Mouse (Mus musculus) forebrain, embryonic 13.5 days (tissue): ENCODE measurements around the gene Rsph3b. TPM values are rescaled to one million over a fixed set of nuclear protein-coding genes. Genes with fewer than 3 reads are reported as not detected.
"Not testable (repeated sequence)": the region's sequence is repeated elsewhere in the genome, so short reads cannot be mapped to it uniquely, and the experiment has no call there.

ENCODE experiments used
- ATAC-seq: fragments of 200-750 bp; cut with Nextera tagmentation; 2 replicates; pipeline ENCODE4 v1.8.0; 2017
- H3K27ac ChIP-seq: fragments of 300-500 bp; sonication (generic); 2 replicates; pipeline ENCODE4 v1.5.1; 2015; ENCODE audit warnings: inconsistent platforms, mild to moderate bottlenecking, moderate library complexity
- H3K27me3 ChIP-seq: fragments of 300-500 bp; sonication (generic); 2 replicates; pipeline ENCODE4 v1.6.1; 2015; ENCODE audit warnings: mild to moderate bottlenecking, inconsistent platforms
- H3K36me3 ChIP-seq: fragments of 300-500 bp; sonication (generic); 2 replicates; pipeline ENCODE4 v1.6.1; 2015; ENCODE audit warnings: mild to moderate bottlenecking, inconsistent platforms; ENCODE audit not compliant: poor library complexity, severe bottlenecking
- H3K4me1 ChIP-seq: fragments of 300-500 bp; sonication (generic); 2 replicates; pipeline ENCODE4 v1.6.1; 2015; ENCODE audit warnings: inconsistent platforms
- H3K4me2 ChIP-seq: fragments of 300-500 bp; sonication (generic); 2 replicates; pipeline ENCODE4 v1.6.1; 2015; ENCODE audit warnings: inconsistent platforms, mild to moderate bottlenecking, moderate library complexity
- H3K4me3 ChIP-seq: fragments of 300-500 bp; sonication (generic); 2 replicates; pipeline ENCODE4 v1.5.1; 2015; ENCODE audit warnings: mild to moderate bottlenecking, inconsistent platforms
- H3K9ac ChIP-seq: fragments of 300-500 bp; sonication (generic); 2 replicates; pipeline ENCODE4 v1.6.1; 2015; ENCODE audit warnings: mild to moderate bottlenecking, inconsistent platforms
- H3K9me3 ChIP-seq: fragments of 300-500 bp; sonication (generic); replicated peaks from 2 replicates; pipeline ENCODE4 v1.6.1; 2016; ENCODE audit warnings: inconsistent platforms
- WGBS: fragments of 180-500 bp; shearing (Covaris S2); methylation state at CpG from one replicate; pipeline ENCODE4 v1.1.7; 2015; 5-methylcytosine and 5-hydroxymethylcytosine counted together
- polyA plus RNA-seq: library from polyadenylated mRNA; unstranded; fragments of >200 nt; fragmentation: Nextera tagmentation; extraction: Ambion mirVana; gene quantifications from 2 replicates; pipeline ENCODE4 v1.2.1, GENCODE M21; 2015

Rsph3b gene
- polyA plus RNA-seq, 1 experiment from 2014 or later, result 48.7 TPM

DNA sequence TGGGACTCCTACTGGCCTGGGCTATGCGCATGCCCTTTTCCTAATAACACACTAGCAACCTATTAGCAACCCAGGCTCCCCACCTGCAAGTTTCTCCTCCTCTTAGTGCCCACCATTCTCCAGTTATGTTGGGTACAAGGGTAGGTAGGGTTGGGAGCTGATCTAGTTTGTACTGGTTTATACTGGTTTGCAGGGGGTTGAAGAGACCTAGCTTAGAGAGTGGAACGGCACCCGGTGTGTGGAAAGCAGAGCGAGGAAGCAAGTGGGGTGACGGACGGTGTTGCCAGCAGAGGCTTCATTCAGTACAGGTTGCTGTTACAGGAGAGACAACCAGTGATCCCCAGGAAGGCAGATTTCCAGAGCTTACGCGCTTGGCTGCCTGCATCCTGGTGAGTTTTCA, 21.9 kb upstream of the Rsph3b start, which contains the start of gene Rnaset2b:
Gene Rnaset2b, plus strand, starts transcription at position 301 of the 400 bp plus-strand sequence.
- H3K9me3 ChIP-seq, H3K27ac ChIP-seq, H3K4me3 ChIP-seq, H3K9ac ChIP-seq, H3K4me2 ChIP-seq, ATAC-seq, H3K4me1 ChIP-seq, H3K36me3 ChIP-seq, H3K27me3 ChIP-seq: not testable (repeated sequence)
- 100% methylated on average over 1 of the region's 8 CpGs for WGBS

- not testable (repeated sequence) for H3K27me3 ChIP-seq, H3K27ac ChIP-seq, H3K4me1 ChIP-seq, ATAC-seq, H3K9ac ChIP-seq, H3K36me3 ChIP-seq, H3K9me3 ChIP-seq, H3K4me2 ChIP-seq, H3K4me3 ChIP-seq
- 33% methylated on average over 1 of the region's 1 CpGs for WGBS
Observed at GRCm38 (mm10) chr17:6967673-6968072, 19.2 kb upstream of the Rsph3b start.

DNA sequence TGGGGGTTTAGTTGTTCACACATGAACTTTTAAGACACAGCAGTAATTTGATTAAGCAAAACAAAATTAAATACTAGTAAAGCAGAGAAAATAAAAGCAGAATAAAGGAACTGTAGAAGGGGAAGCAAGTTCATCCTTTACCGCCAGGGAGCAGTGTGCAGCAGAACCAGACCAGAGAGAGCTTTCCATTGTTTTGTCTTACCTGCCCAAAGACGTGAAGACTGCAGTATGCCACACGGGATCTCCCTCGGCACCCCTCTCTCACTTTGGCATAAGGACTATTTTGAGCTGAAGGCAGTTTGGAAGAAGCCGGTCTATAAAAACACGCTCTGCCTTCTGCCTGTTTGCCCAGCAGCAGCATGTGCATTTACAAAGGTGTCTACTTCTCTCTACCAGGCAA, 16.9 kb upstream of the Rsph3b start:
- 13% methylated on average over 6 of the region's 6 CpGs for WGBS

GRCm38 (mm10) chr17:6962936-6963335, 14.5 kb upstream of the Rsph3b start:
- H3K9me3 ChIP-seq, H3K27me3 ChIP-seq, H3K4me1 ChIP-seq, H3K4me3 ChIP-seq, H3K4me2 ChIP-seq, H3K36me3 ChIP-seq, ATAC-seq, H3K9ac ChIP-seq, H3K27ac ChIP-seq: not testable (repeated sequence)
- WGBS, result 76% methylated on average over 4 of the region's 4 CpGs

More for the DNA sequence above, 16.9 kb upstream of the Rsph3b start:
- H3K9ac ChIP-seq, H3K9me3 ChIP-seq, H3K4me3 ChIP-seq, H3K27ac ChIP-seq, H3K36me3 ChIP-seq, H3K4me1 ChIP-seq, H3K4me2 ChIP-seq, H3K27me3 ChIP-seq, ATAC-seq: not testable (repeated sequence)

GRCm38 (mm10) chr17:6962339-6962738, 13.9 kb upstream of the Rsph3b start:
- H3K4me1 ChIP-seq, H3K9me3 ChIP-seq, H3K27ac ChIP-seq, H3K27me3 ChIP-seq, H3K36me3 ChIP-seq, H3K9ac ChIP-seq, H3K4me3 ChIP-seq, H3K4me2 ChIP-seq, ATAC-seq: not testable (repeated sequence)
- WGBS, result 77% methylated on average over 4 of the region's 6 CpGs

GRCm38 (mm10) chr17:6961181-6962000, 12.9 kb upstream of the Rsph3b start:
- H3K9me3 ChIP-seq, H3K36me3 ChIP-seq, H3K4me1 ChIP-seq, H3K27ac ChIP-seq, H3K27me3 ChIP-seq, H3K9ac ChIP-seq: not testable (repeated sequence)
- peak overlapping the region; percentile 49 for H3K4me2 ChIP-seq
- WGBS, result 0% methylated on average over 17 of the region's 48 CpGs
- ATAC-seq, result peak; percentile 97
- peak overlapping the region; percentile 29 for H3K4me3 ChIP-seq

DNA sequence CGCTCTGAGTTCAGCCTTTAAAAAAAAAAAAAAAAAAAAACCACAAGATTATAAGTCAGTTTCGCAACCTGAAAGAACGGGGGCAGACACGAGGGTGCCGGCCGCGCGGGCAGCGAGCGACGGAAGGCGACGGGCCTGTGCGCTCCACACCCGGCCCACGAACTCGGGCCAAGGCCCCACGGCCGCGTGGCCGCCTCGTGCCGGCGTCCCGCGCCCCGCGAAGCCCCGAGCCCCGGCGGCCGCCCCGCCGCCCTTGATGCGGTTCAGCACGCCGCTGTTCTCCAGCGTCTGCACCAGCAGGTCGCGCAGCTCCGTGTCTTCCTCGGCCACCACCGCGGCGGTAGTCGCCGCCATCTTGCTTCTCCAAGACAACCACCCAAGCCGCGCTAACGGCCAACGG, 12.3 kb upstream of the Rsph3b start, which contains the start of gene Tagap1:
Gene Tagap1, minus strand, starts transcription at position 381 of the 400 bp plus-strand sequence.
- Histone ChIP-seq H3K4me2 (peak within 1 kb of the TSS; percentile 56), H3K9ac (peak within 1 kb of the TSS; percentile 67), H3K4me3 (peak within 1 kb of the TSS; percentile 51)
- H3K9me3 ChIP-seq, H3K4me1 ChIP-seq, H3K27me3 ChIP-seq, ATAC-seq, H3K36me3 ChIP-seq, H3K27ac ChIP-seq: not testable (repeated sequence)
- WGBS, result 1% methylated on average over 44 of the region's 51 CpGs

- WGBS, result 1% methylated on average over 12 of the region's 12 CpGs
- not testable (repeated sequence) for ATAC-seq
Observed at GRCm38 (mm10) chr17:6960349-6960748, 11.9 kb upstream of the Rsph3b start.

DNA sequence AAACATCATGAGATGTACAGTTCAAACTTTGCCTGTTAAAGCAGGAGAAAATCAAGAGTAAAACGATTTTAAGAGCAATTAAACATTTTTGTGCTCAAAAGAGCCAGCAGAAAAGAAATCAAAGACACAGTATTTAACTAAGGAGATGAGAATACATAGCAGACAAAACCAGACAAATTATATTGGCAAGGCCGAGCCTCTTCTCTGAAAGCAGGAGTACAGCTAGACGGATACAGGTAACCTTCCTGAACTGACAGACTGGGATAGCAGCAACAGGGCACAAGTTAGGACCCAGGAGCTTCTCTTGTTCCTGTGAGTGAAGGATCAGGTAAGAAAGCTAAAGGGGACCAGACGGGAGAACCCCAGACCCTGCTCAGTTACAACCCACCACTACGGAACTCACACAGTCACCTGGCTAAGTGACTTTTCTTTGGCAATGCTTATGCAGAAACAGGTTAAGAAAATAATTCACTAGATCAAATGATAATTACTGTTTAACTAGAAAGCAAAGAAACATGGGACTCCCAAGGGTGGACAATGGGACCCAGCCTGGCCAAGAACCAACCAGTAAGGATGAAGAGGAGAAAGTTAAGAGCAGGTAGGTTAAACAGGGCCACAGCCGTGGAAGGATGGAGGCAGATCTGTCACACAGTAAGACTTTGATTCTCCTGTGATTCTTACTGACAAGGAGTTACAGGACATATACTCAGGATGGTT, 11.2 kb upstream of the Rsph3b start:
- not testable (repeated sequence) for H3K9ac ChIP-seq, H3K4me1 ChIP-seq, H3K9me3 ChIP-seq, ATAC-seq, H3K27ac ChIP-seq, H3K27me3 ChIP-seq
- Histone ChIP-seq H3K36me3 (peaks cover 10% of the 10 kb centered on the region; the same call in 1 of the 2 replicates), H3K4me2 (peak overlapping the region; percentile 56), H3K4me3 (peak overlapping the region; percentile 51)
- 62% methylated on average over 4 of the region's 6 CpGs for WGBS

More at GRCm38 (mm10) chr17:6960349-6960748, 11.9 kb upstream of the Rsph3b start:
- peak overlapping the region; percentile 56 for H3K4me2 ChIP-seq
- not testable (repeated sequence) for H3K27ac ChIP-seq, H3K27me3 ChIP-seq, H3K9me3 ChIP-seq, H3K36me3 ChIP-seq, H3K4me1 ChIP-seq
- peak overlapping the region; percentile 67 for H3K9ac ChIP-seq
- H3K4me3 ChIP-seq, result peak overlapping the region; percentile 51

DNA sequence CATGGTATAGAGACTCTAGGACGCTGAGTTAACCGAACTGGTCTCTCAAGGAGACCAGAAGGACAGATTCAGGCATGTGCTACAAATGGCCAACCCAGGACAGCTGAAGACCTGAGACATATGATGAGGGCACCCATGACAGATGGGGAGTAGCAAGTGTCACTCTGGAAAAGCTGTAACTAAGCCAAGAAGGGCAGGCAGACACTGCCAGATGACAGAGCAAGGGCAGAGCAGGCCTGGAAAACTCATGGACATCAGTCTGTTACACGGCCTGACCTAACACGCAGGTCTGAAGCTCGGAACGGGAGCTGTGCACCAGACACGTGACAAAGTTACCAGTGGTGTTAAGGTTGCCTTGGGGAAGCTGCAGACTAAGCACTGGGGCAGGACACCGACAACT, 10.4 kb upstream of the Rsph3b start:
- H3K36me3 ChIP-seq, result peaks cover 10% of the 10 kb centered on the region; the same call in 1 of the 2 replicates
- H3K9me3 ChIP-seq, H3K27ac ChIP-seq, H3K27me3 ChIP-seq, H3K4me2 ChIP-seq, ATAC-seq, H3K4me3 ChIP-seq, H3K4me1 ChIP-seq, H3K9ac ChIP-seq: not testable (repeated sequence)
- WGBS, result 92% methylated on average over 7 of the region's 8 CpGs

DNA sequence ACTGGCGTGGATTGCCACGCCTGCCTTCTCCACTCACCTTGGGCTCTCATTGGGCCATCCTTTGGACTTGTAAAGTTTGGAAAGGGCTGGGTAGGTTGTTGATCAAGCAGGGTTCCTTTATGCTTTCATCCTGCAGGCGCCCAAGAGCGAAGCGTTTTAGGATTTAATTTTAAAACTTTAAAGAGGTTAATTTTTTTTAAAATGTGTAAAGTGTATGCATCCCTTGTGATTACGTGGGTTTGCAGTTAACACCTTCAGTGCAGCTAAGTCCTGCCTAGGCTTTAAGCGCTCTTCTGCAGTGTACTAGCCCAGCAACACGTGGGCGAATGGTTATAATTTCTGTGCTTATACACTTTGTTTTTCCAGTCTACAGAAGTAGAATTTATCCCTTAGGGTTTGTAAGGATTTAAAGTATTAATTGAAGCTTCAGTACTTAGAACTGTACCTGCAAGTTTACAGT, 317 bp upstream of the Rsph3b start:
- H3K36me3 ChIP-seq, H3K9me3 ChIP-seq, H3K4me1 ChIP-seq, H3K27me3 ChIP-seq: not testable (repeated sequence)
- peak overlapping the region; percentile 64 for H3K4me2 ChIP-seq
- peak overlapping the region; percentile 70 for H3K9ac ChIP-seq
- peak; percentile 48 for ATAC-seq
- 18% methylated on average over 9 of the region's 9 CpGs for WGBS
- H3K4me3 ChIP-seq, result peak overlapping the region; percentile 54
- H3K27ac ChIP-seq, result peak overlapping the region; percentile 72; the same call in 1 of the 2 replicates

DNA sequence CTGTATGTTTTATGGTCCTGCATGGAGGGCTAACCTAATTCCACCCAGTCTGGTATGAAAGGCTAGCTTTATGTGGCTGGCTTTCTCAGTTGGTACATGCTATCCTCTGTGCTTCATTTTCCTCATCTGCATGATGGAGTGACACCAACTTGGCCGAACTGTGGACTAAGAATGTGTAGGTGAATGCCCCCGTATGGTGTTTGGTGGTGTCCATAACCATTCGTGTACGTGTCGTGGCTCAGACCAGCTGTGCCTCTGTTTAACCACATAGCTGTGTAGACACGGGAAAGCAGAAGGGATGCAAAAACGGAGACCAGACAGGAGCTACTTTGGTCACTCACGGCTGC, 872 bp downstream of the Rsph3b start:
- peak overlapping the region; percentile 64 for H3K4me2 ChIP-seq
- H3K4me1 ChIP-seq, H3K27ac ChIP-seq, H3K9me3 ChIP-seq, H3K36me3 ChIP-seq, H3K27me3 ChIP-seq: not testable (repeated sequence)
- WGBS, result no CpG with 5 or more reads among the region's 8 CpGs
- H3K4me3 ChIP-seq, result peak overlapping the region; percentile 54
- H3K9ac ChIP-seq, result peak overlapping the region; percentile 70
- peak; percentile 25; the same call in 1 of the 2 replicates for ATAC-seq
